Mouse (Mus musculus): ENCODE results near the gene Syt2. TPM values are rescaled to one million over a fixed set of nuclear protein-coding genes. Genes with fewer than 3 reads are reported as not detected.

Gene Syt2
- polyA plus RNA-seq, 1 experiment from 2014 or later, result 2.9 TPM

- 78% methylated on average over 5 of the region's 5 CpGs for WGBS
- DNase-seq (ENCODE audit: low spot score) (no peak), ATAC-seq (ENCODE audit: insufficient read depth, low FRiP score, low TSS enrichment) (no peak)
- H3K4me1 ChIP-seq (ENCODE audit: control insufficient read depth, insufficient read depth, low read length), result peaks cover 2% of the 10 kb centered on the region; the same call in 1 of the 2 replicates
- H3K4me3 ChIP-seq (ENCODE audit: low read depth, low read length), result no peak overlapping the region
- H3K4me2 ChIP-seq (ENCODE audit: low read depth), result no peak overlapping the region
- no peak overlapping the region for H3K27ac ChIP-seq (ENCODE audit: low read depth, low read length)
- H3K36me3 ChIP-seq (ENCODE audit: control insufficient read depth, insufficient read depth, low read length), result no peaks in the 10 kb centered on the region
- H3K27me3 ChIP-seq (ENCODE audit: control insufficient read depth, insufficient read depth, low read length), result no peaks in the 10 kb centered on the region
- H3K9ac ChIP-seq (ENCODE audit: low read length), result no peak overlapping the region
- H3K9me3 ChIP-seq (ENCODE audit: control insufficient read depth, low read length), result no peaks in the 10 kb centered on the region
Measured at GRCm38 (mm10) chr1:134760642-134761041, 114.2 kb downstream of the Syt2 start.

- WGBS, result 90% methylated on average over 7 of the region's 7 CpGs
- DNase-seq (ENCODE audit: low spot score) (no peak), ATAC-seq (ENCODE audit: insufficient read depth, low FRiP score, low TSS enrichment) (no peak)
- Histone ChIP-seq H3K36me3 (ENCODE audit: control insufficient read depth, insufficient read depth, low read length) (no peaks in the 10 kb centered on the region), H3K4me3 (ENCODE audit: low read depth, low read length) (no peak overlapping the region), H3K4me1 (ENCODE audit: control insufficient read depth, insufficient read depth, low read length) (peaks cover 2% of the 10 kb centered on the region; the same call in 1 of the 2 replicates), H3K9me3 (ENCODE audit: control insufficient read depth, low read length) (no peaks in the 10 kb centered on the region), H3K4me2 (ENCODE audit: low read depth) (no peak overlapping the region), H3K9ac (ENCODE audit: low read length) (no peak overlapping the region), H3K27me3 (ENCODE audit: control insufficient read depth, insufficient read depth, low read length) (no peaks in the 10 kb centered on the region), H3K27ac (ENCODE audit: low read depth, low read length) (no peak overlapping the region)
Measured at GRCm38 (mm10) chr1:134761534-134761933, 115.1 kb downstream of the Syt2 start.

GRCm38 (mm10) chr1:134763250-134763649 lies 116.8 kb downstream of the Syt2 start:
- no peaks in the 10 kb centered on the region for H3K9me3 ChIP-seq (ENCODE audit: control insufficient read depth, low read length)
- no peaks in the 10 kb centered on the region for H3K27me3 ChIP-seq (ENCODE audit: control insufficient read depth, insufficient read depth, low read length)
- H3K4me1 ChIP-seq (ENCODE audit: control insufficient read depth, insufficient read depth, low read length), result peaks cover 2% of the 10 kb centered on the region; the same call in 1 of the 2 replicates
- H3K9ac ChIP-seq (ENCODE audit: low read length), result no peak overlapping the region
- H3K4me2 ChIP-seq (ENCODE audit: low read depth), result no peak overlapping the region
- no peak overlapping the region for H3K27ac ChIP-seq (ENCODE audit: low read depth, low read length)
- ATAC-seq (ENCODE audit: insufficient read depth, low FRiP score, low TSS enrichment), result no peak
- no peak overlapping the region for H3K4me3 ChIP-seq (ENCODE audit: low read depth, low read length)
- no peaks in the 10 kb centered on the region for H3K36me3 ChIP-seq (ENCODE audit: control insufficient read depth, insufficient read depth, low read length)
- 91% methylated on average over 4 of the region's 4 CpGs for WGBS
- no peak for DNase-seq (ENCODE audit: low spot score)

- Histone ChIP-seq H3K4me1 (ENCODE audit: control insufficient read depth, insufficient read depth, low read length) (peaks cover 2% of the 10 kb centered on the region; the same call in 1 of the 2 replicates), H3K9me3 (ENCODE audit: control insufficient read depth, low read length) (no peaks in the 10 kb centered on the region), H3K27ac (ENCODE audit: low read depth, low read length) (no peak overlapping the region), H3K9ac (ENCODE audit: low read length) (no peak overlapping the region), H3K4me2 (ENCODE audit: low read depth) (no peak overlapping the region), H3K36me3 (ENCODE audit: control insufficient read depth, insufficient read depth, low read length) (no peaks in the 10 kb centered on the region), H3K27me3 (ENCODE audit: control insufficient read depth, insufficient read depth, low read length) (no peaks in the 10 kb centered on the region), H3K4me3 (ENCODE audit: low read depth, low read length) (no peak overlapping the region)
- WGBS, result 73% methylated on average over 11 of the region's 11 CpGs
- no peak for DNase-seq (ENCODE audit: low spot score)
- ATAC-seq (ENCODE audit: insufficient read depth, low FRiP score, low TSS enrichment), result no peak
Measured at GRCm38 (mm10) chr1:134763776-134764438, 117.4 kb downstream of the Syt2 start.

- H3K9ac ChIP-seq (ENCODE audit: low read length), result no peak overlapping the region
- H3K4me1 ChIP-seq (ENCODE audit: control insufficient read depth, insufficient read depth, low read length), result peaks cover 2% of the 10 kb centered on the region; the same call in 1 of the 2 replicates
- H3K36me3 ChIP-seq (ENCODE audit: control insufficient read depth, insufficient read depth, low read length), result no peaks in the 10 kb centered on the region
- 55% methylated on average over 7 of the region's 7 CpGs for WGBS
- no peaks in the 10 kb centered on the region for H3K9me3 ChIP-seq (ENCODE audit: control insufficient read depth, low read length)
- no peaks in the 10 kb centered on the region for H3K27me3 ChIP-seq (ENCODE audit: control insufficient read depth, insufficient read depth, low read length)
- no peak overlapping the region for H3K4me2 ChIP-seq (ENCODE audit: low read depth)
- H3K27ac ChIP-seq (ENCODE audit: low read depth, low read length), result no peak overlapping the region
- no peak for DNase-seq (ENCODE audit: low spot score)
- H3K4me3 ChIP-seq (ENCODE audit: low read depth, low read length), result no peak overlapping the region
- ATAC-seq (ENCODE audit: insufficient read depth, low FRiP score, low TSS enrichment), result no peak
Measured at GRCm38 (mm10) chr1:134764831-134765458, 118.5 kb downstream of the Syt2 start.

GRCm38 (mm10) chr1:134766448-134766847 lies 120.0 kb downstream of the Syt2 start:
- Histone ChIP-seq H3K27me3 (ENCODE audit: control insufficient read depth, insufficient read depth, low read length) (no peaks in the 10 kb centered on the region), H3K4me1 (ENCODE audit: control insufficient read depth, insufficient read depth, low read length) (peaks cover 2% of the 10 kb centered on the region; the same call in 1 of the 2 replicates), H3K4me3 (ENCODE audit: low read depth, low read length) (no peak overlapping the region), H3K9ac (ENCODE audit: low read length) (no peak overlapping the region), H3K9me3 (ENCODE audit: control insufficient read depth, low read length) (no peaks in the 10 kb centered on the region), H3K27ac (ENCODE audit: low read depth, low read length) (no peak overlapping the region), H3K36me3 (ENCODE audit: control insufficient read depth, insufficient read depth, low read length) (peaks cover under 1% of the 10 kb centered on the region; the same call in 1 of the 2 replicates), H3K4me2 (ENCODE audit: low read depth) (no peak overlapping the region)
- DNase-seq (ENCODE audit: low spot score), result no peak
- no peak for ATAC-seq (ENCODE audit: insufficient read depth, low FRiP score, low TSS enrichment)
- 83% methylated on average over 4 of the region's 4 CpGs for WGBS

- no peak overlapping the region for H3K9ac ChIP-seq (ENCODE audit: low read length)
- H3K27me3 ChIP-seq (ENCODE audit: control insufficient read depth, insufficient read depth, low read length), result no peaks in the 10 kb centered on the region
- H3K4me3 ChIP-seq (ENCODE audit: low read depth, low read length), result no peak overlapping the region
- DNase-seq (ENCODE audit: low spot score) (no peak), ATAC-seq (ENCODE audit: insufficient read depth, low FRiP score, low TSS enrichment) (no peak)
- peaks cover 9% of the 10 kb centered on the region; the same call in 1 of the 2 replicates for H3K4me1 ChIP-seq (ENCODE audit: control insufficient read depth, insufficient read depth, low read length)
- WGBS, result 97% methylated on average over 5 of the region's 5 CpGs
- H3K9me3 ChIP-seq (ENCODE audit: control insufficient read depth, low read length), result no peaks in the 10 kb centered on the region
- H3K27ac ChIP-seq (ENCODE audit: low read depth, low read length), result no peak overlapping the region
- H3K36me3 ChIP-seq (ENCODE audit: control insufficient read depth, insufficient read depth, low read length), result peaks cover 2% of the 10 kb centered on the region; the same call in 1 of the 2 replicates
- H3K4me2 ChIP-seq (ENCODE audit: low read depth), result no peak overlapping the region
Measured at GRCm38 (mm10) chr1:134770312-134770711, 123.8 kb downstream of the Syt2 start.

- Histone ChIP-seq H3K27ac (ENCODE audit: low read depth, low read length) (no peak overlapping the region), H3K36me3 (ENCODE audit: control insufficient read depth, insufficient read depth, low read length) (peaks cover 2% of the 10 kb centered on the region; the same call in 1 of the 2 replicates), H3K27me3 (ENCODE audit: control insufficient read depth, insufficient read depth, low read length) (no peaks in the 10 kb centered on the region), H3K9me3 (ENCODE audit: control insufficient read depth, low read length) (no peaks in the 10 kb centered on the region), H3K4me1 (ENCODE audit: control insufficient read depth, insufficient read depth, low read length) (peaks cover 12% of the 10 kb centered on the region; the same call in 1 of the 2 replicates), H3K4me2 (ENCODE audit: low read depth) (no peak overlapping the region), H3K4me3 (ENCODE audit: low read depth, low read length) (no peak overlapping the region), H3K9ac (ENCODE audit: low read length) (no peak overlapping the region)
- ATAC-seq (ENCODE audit: insufficient read depth, low FRiP score, low TSS enrichment) (no peak), DNase-seq (ENCODE audit: low spot score) (no peak)
- 76% methylated on average over 6 of the region's 6 CpGs for WGBS
Measured at GRCm38 (mm10) chr1:134771353-134771752, 124.9 kb downstream of the Syt2 start.

GRCm38 (mm10) chr1:134771999-134772398 lies 125.5 kb downstream of the Syt2 start:
- H3K27ac ChIP-seq (ENCODE audit: low read depth, low read length), result no peak overlapping the region
- no peak for DNase-seq (ENCODE audit: low spot score)

More at GRCm38 (mm10) chr1:134771999-134772398, 125.5 kb downstream of the Syt2 start:
- H3K27me3 ChIP-seq (ENCODE audit: control insufficient read depth, insufficient read depth, low read length), result no peaks in the 10 kb centered on the region
- no peak overlapping the region for H3K4me3 ChIP-seq (ENCODE audit: low read depth, low read length)
- H3K36me3 ChIP-seq (ENCODE audit: control insufficient read depth, insufficient read depth, low read length), result peaks cover 2% of the 10 kb centered on the region; the same call in 1 of the 2 replicates
- H3K9ac ChIP-seq (ENCODE audit: low read length), result no peak overlapping the region
- H3K9me3 ChIP-seq (ENCODE audit: control insufficient read depth, low read length), result no peaks in the 10 kb centered on the region
- no peak for ATAC-seq (ENCODE audit: insufficient read depth, low FRiP score, low TSS enrichment)
- H3K4me2 ChIP-seq (ENCODE audit: low read depth), result no peak overlapping the region
- WGBS, result 88% methylated on average over 7 of the region's 7 CpGs
- H3K4me1 ChIP-seq (ENCODE audit: control insufficient read depth, insufficient read depth, low read length), result peaks cover 12% of the 10 kb centered on the region; the same call in 1 of the 2 replicates
